Mouse (Mus musculus) granulocyte monocyte progenitor cell, adult 5-6 weeks (primary cell): ENCODE data around the gene Dlg4. TPM values are rescaled to one million over a fixed set of nuclear protein-coding genes. Genes with fewer than 3 reads are reported as not detected.
A peak's percentile ranks its signal among the peaks of the same experiment; 100 is the strongest.

Source experiments
- ATAC-seq: replicated peaks from 2 replicates; pipeline ENCODE4 v1.8.0; 2016; ENCODE audit warnings: mild to moderate bottlenecking, moderate TSS enrichment, inconsistent platforms; ENCODE audit not compliant: poor library complexity, severe bottlenecking
- total RNA-seq, 2 experiments: library from RNA; stranded (forward) in 1 of 2; stranded (reverse) in 1 of 2; fragments of 200-712, 200-1000 nt in 1 of 2; fragments of >200 nt in 1 of 2; fragmentation: Nextera tagmentation in 1 of 2; gene quantifications; 2 replicates each; pipeline ENCODE4 v1.2.3; 2014 to 2017

Dlg4 gene
- total RNA-seq, 2 experiments from 2014 or later: 3.5 to 11.4 TPM

- 0 out of 2 replicates have a peak, but pooled peaks have one; percentile 6 for ATAC-seq
These were observed 64.3 kb downstream of the Dlg4 start for GRCm38 (mm10) chr11:70080803-70081590.

- ATAC-seq: peak; percentile 81
These were observed 67.8 kb downstream of the Dlg4 start for GRCm38 (mm10) chr11:70084563-70084962.

- peak; percentile 88 for ATAC-seq
These were observed 75.4 kb downstream of the Dlg4 start, which contains the start of gene Asgr2 for GRCm38 (mm10) chr11:70091986-70092783. Gene Asgr2, plus strand, starts transcription at chr11:70092644.

Other genes with a start within 250 kb of the Dlg4 start
Only the 30 nearest of the 37 such genes appear.
- not detected in 2 replicates for gene Tmem102, start 211.3 kb upstream of the Dlg4 start, total RNA-seq (2014; fragmentation: Nextera tagmentation)
- not detected in 2 replicates for gene Tmem102, start 211.3 kb upstream of the Dlg4 start, total RNA-seq (2017)
- not detected in 2 replicates for gene Gm39566, start 201.6 kb upstream of the Dlg4 start, total RNA-seq (2014; fragmentation: Nextera tagmentation)
- gene Gm39566, start 201.6 kb upstream of the Dlg4 start, total RNA-seq (2017): not detected in 2 replicates
- gene Spem2, start 198.5 kb upstream of the Dlg4 start, total RNA-seq (2014; fragmentation: Nextera tagmentation): not detected in 2 replicates
- not detected in 2 replicates for gene Spem2, start 198.5 kb upstream of the Dlg4 start, total RNA-seq (2017)
- gene Spem1, start 194.8 kb upstream of the Dlg4 start, total RNA-seq (2014; fragmentation: Nextera tagmentation): not detected in 2 replicates
- gene Spem1, start 194.8 kb upstream of the Dlg4 start, total RNA-seq (2017): not detected in 2 replicates
- gene Nlgn2, start 179.2 kb upstream of the Dlg4 start, total RNA-seq (2014; fragmentation: Nextera tagmentation): 13.5 and 33.1 TPM in 2 replicates
- 4.0 and 7.4 TPM in 2 replicates for gene Nlgn2, start 179.2 kb upstream of the Dlg4 start, total RNA-seq (2017)
- 294 and 359 TPM in 2 replicates for gene Tmem256, start 178.4 kb upstream of the Dlg4 start, total RNA-seq (2014; fragmentation: Nextera tagmentation)
- 118 and 164 TPM in 2 replicates for gene Tmem256, start 178.4 kb upstream of the Dlg4 start, total RNA-seq (2017)
- 108 and 109 TPM in 2 replicates for gene Plscr3, start 170.6 kb upstream of the Dlg4 start, total RNA-seq (2014; fragmentation: Nextera tagmentation)
- 24.9 and 25.2 TPM in 2 replicates for gene Plscr3, start 170.6 kb upstream of the Dlg4 start, total RNA-seq (2017)
- 0.60 TPM in 1 of 2 replicates, not detected in the other for gene Tnk1, start 158.2 kb upstream of the Dlg4 start, total RNA-seq (2014; fragmentation: Nextera tagmentation)
- gene Tnk1, start 158.2 kb upstream of the Dlg4 start, total RNA-seq (2017): not detected in 2 replicates
- gene Tmem95, start 138.9 kb upstream of the Dlg4 start, total RNA-seq (2014; fragmentation: Nextera tagmentation): not detected in 2 replicates
- gene Tmem95, start 138.9 kb upstream of the Dlg4 start, total RNA-seq (2017): not detected in 2 replicates
- 0.41 and 4.2 TPM in 2 replicates for gene Kctd11, start 135.5 kb upstream of the Dlg4 start, total RNA-seq (2014; fragmentation: Nextera tagmentation)
- gene Kctd11, start 135.5 kb upstream of the Dlg4 start, total RNA-seq (2017): 1.1 and 2.6 TPM in 2 replicates
- gene Acap1, start 121.4 kb upstream of the Dlg4 start, total RNA-seq (2014; fragmentation: Nextera tagmentation): 52.4 and 65.1 TPM in 2 replicates
- gene Acap1, start 121.4 kb upstream of the Dlg4 start, total RNA-seq (2017): 47.0 and 50.7 TPM in 2 replicates
- gene 2810408A11Rik, start 116.0 kb upstream of the Dlg4 start, total RNA-seq (2014; fragmentation: Nextera tagmentation): 1.3 and 3.5 TPM in 2 replicates
- gene 2810408A11Rik, start 116.0 kb upstream of the Dlg4 start, total RNA-seq (2017): 3.6 and 6.4 TPM in 2 replicates
- gene Neurl4, start 115.9 kb upstream of the Dlg4 start, total RNA-seq (2014; fragmentation: Nextera tagmentation): 32.0 and 38.9 TPM in 2 replicates
- 20.7 and 27.5 TPM in 2 replicates for gene Neurl4, start 115.9 kb upstream of the Dlg4 start, total RNA-seq (2017)
- 71.5 and 99.8 TPM in 2 replicates for gene Gps2, start 103.1 kb upstream of the Dlg4 start, total RNA-seq (2014; fragmentation: Nextera tagmentation)
- 47.1 and 58.2 TPM in 2 replicates for gene Gps2, start 103.1 kb upstream of the Dlg4 start, total RNA-seq (2017)
- 1,453 and 1,476 TPM in 2 replicates for gene Eif5a, start 95.0 kb upstream of the Dlg4 start, total RNA-seq (2014; fragmentation: Nextera tagmentation)
- 890 and 976 TPM in 2 replicates for gene Eif5a, start 95.0 kb upstream of the Dlg4 start, total RNA-seq (2017)
- not detected in 2 replicates for gene Ybx2, start 81.1 kb upstream of the Dlg4 start, total RNA-seq (2014; fragmentation: Nextera tagmentation)
- gene Ybx2, start 81.1 kb upstream of the Dlg4 start, total RNA-seq (2017): 2.1 TPM in 1 of 2 replicates, not detected in the other
- gene Slc2a4, start 68.8 kb upstream of the Dlg4 start, total RNA-seq (2014; fragmentation: Nextera tagmentation): not detected in 2 replicates
- gene Slc2a4, start 68.8 kb upstream of the Dlg4 start, total RNA-seq (2017): not detected in 2 replicates
- gene Cldn7, start 52.2 kb upstream of the Dlg4 start, total RNA-seq (2014; fragmentation: Nextera tagmentation): not detected in 2 replicates
- gene Cldn7, start 52.2 kb upstream of the Dlg4 start, total RNA-seq (2017): not detected in 2 replicates
- gene Ctdnep1, start 35.8 kb upstream of the Dlg4 start, total RNA-seq (2014; fragmentation: Nextera tagmentation): 191 and 254 TPM in 2 replicates
- 19.3 and 23.8 TPM in 2 replicates for gene Ctdnep1, start 35.8 kb upstream of the Dlg4 start, total RNA-seq (2017)
- gene Elp5, start 34.4 kb upstream of the Dlg4 start, total RNA-seq (2014; fragmentation: Nextera tagmentation): 59.4 and 70.0 TPM in 2 replicates
- gene Elp5, start 34.4 kb upstream of the Dlg4 start, total RNA-seq (2017): 58.2 and 77.5 TPM in 2 replicates
- 288 and 367 TPM in 2 replicates for gene Gabarap, start 25.8 kb upstream of the Dlg4 start, total RNA-seq (2014; fragmentation: Nextera tagmentation)
- gene Gabarap, start 25.8 kb upstream of the Dlg4 start, total RNA-seq (2017): 239 and 250 TPM in 2 replicates
- gene Phf23, start 21.2 kb upstream of the Dlg4 start, total RNA-seq (2014; fragmentation: Nextera tagmentation): 41.7 and 45.8 TPM in 2 replicates
- gene Phf23, start 21.2 kb upstream of the Dlg4 start, total RNA-seq (2017): 30.2 and 32.3 TPM in 2 replicates
- 4.6 and 24.5 TPM in 2 replicates for gene Dvl2, start 16.3 kb upstream of the Dlg4 start, total RNA-seq (2014; fragmentation: Nextera tagmentation)
- gene Dvl2, start 16.3 kb upstream of the Dlg4 start, total RNA-seq (2017): 16.1 and 18.0 TPM in 2 replicates
- 39.7 and 55.8 TPM in 2 replicates for gene Acadvl, start 1.5 kb upstream of the Dlg4 start, total RNA-seq (2014; fragmentation: Nextera tagmentation)
- gene Acadvl, start 1.5 kb upstream of the Dlg4 start, total RNA-seq (2017): 40.3 and 42.1 TPM in 2 replicates
- not detected in 2 replicates for gene Asgr1, start 37.1 kb downstream of the Dlg4 start, total RNA-seq (2014; fragmentation: Nextera tagmentation)
- not detected in 2 replicates for gene Asgr1, start 37.1 kb downstream of the Dlg4 start, total RNA-seq (2017)
- gene Asgr2, start 75.7 kb downstream of the Dlg4 start, total RNA-seq (2014; fragmentation: Nextera tagmentation): 3.9 TPM in 1 of 2 replicates, not detected in the other
- gene Asgr2, start 75.7 kb downstream of the Dlg4 start, total RNA-seq (2017): not detected in 2 replicates
- gene Mgl2, start 113.4 kb downstream of the Dlg4 start, total RNA-seq (2014; fragmentation: Nextera tagmentation): 11.3 and 13.2 TPM in 2 replicates
- 36.5 and 37.9 TPM in 2 replicates for gene Mgl2, start 113.4 kb downstream of the Dlg4 start, total RNA-seq (2017)
- 6.9 and 11.3 TPM in 2 replicates for gene Clec10a, start 139.3 kb downstream of the Dlg4 start, total RNA-seq (2014; fragmentation: Nextera tagmentation)
- 9.8 and 13.9 TPM in 2 replicates for gene Clec10a, start 139.3 kb downstream of the Dlg4 start, total RNA-seq (2017)
- not detected in 2 replicates for gene Slc16a11, start 195.8 kb downstream of the Dlg4 start, total RNA-seq (2014; fragmentation: Nextera tagmentation)
- not detected in 2 replicates for gene Slc16a11, start 195.8 kb downstream of the Dlg4 start, total RNA-seq (2017)
- gene Slc16a13, start 204.1 kb downstream of the Dlg4 start, total RNA-seq (2014; fragmentation: Nextera tagmentation): 7.1 and 7.9 TPM in 2 replicates
- 9.8 TPM in 2 replicates for gene Slc16a13, start 204.1 kb downstream of the Dlg4 start, total RNA-seq (2017)